Mouse (Mus musculus) embryonic fibroblast, embryonic 13.5 days (primary cell): Measurements from ENCODE around the gene Rufy1.

Experiments used
- CTCF ChIP-seq: IDR thresholded peaks from 2 replicates; pipeline ENCODE4 v1.5.1; 2011; ENCODE audit warnings: mild to moderate bottlenecking, control low read depth, low read length, moderate library complexity, borderline replicate concordance; ENCODE audit not compliant: insufficient read depth
- POLR2A ChIP-seq: IDR thresholded peaks from 2 replicates; pipeline ENCODE4 v1.6.1; 2011; ENCODE audit warnings: low read depth, mild to moderate bottlenecking, control low read depth, low read length, moderate library complexity

DNA sequence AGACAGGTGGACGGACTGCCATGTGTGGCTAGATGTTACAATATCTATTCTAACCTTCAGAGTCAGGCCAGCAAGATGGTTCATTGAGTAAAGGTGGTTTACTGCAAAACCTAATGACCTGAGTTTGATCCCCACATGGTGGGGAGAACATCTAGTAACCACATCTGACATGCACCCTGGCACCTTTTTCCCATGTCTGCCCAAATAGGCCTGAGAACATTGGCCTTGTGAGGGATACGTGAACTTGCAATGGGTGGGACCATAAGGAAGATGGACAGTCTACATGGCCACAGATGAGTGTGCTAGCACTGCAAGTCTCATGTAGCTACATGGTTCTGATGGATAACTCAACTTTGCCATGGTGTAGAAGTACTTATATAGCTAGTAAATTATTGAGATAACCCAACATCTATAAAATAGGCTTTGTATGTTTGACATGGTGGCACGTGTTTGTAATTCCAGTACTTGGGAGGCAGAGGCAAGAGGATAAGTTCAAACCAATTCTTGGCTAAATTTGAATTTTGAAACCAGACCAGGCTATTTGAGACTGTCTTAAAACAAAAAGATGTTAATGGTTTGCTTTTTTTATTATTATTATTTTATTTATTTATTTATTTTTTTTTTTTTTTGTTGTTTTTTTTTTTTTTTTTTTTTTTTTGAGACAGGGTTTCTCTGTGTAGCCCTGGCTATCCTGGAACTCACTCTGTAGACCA is 42.6 kb downstream of the Rufy1 start:
- TF ChIP-seq CTCF = no peak
- TF ChIP-seq POLR2A = peak; percentile 21; the same call in 1 of the 2 replicates
